In genomic region chr10:91001421-91001820, GRCm38 (mm10) we compare ENCODE assay signal across 8 mouse cellular contexts.
DNase-seq lines count a peak whose midpoint lies in the region; ATAC-seq lines count a peak whose summit lies in the region.

No protein-coding gene starts in this region.

- H3K9ac ChIP-seq in intestine, embryonic 16.5 days (ENCODE audit: low read depth, low read length): no peak overlapping the region

- peaks cover 19% of the 10 kb centered on the region for H3K36me3 ChIP-seq in heart, embryonic 10.5 days
- H3K36me3 ChIP-seq in intestine, embryonic 16.5 days (ENCODE audit: control insufficient read depth, insufficient read depth, low read length): no peaks in the 10 kb centered on the region

- no peak overlapping the region for H3K27ac ChIP-seq in heart, embryonic 10.5 days
- no peak overlapping the region for H3K27ac ChIP-seq in intestine, embryonic 16.5 days (ENCODE audit: low read length)

- H3K27me3 ChIP-seq in heart, embryonic 10.5 days (ENCODE audit: insufficient read depth, poor library complexity, severe bottlenecking): no peaks in the 10 kb centered on the region
- H3K27me3 ChIP-seq in intestine, embryonic 16.5 days (replicated peaks; ENCODE audit: control insufficient read depth, insufficient read depth, low read length): no peaks in the 10 kb centered on the region

- H3K4me1 ChIP-seq in heart, embryonic 10.5 days: no peaks in the 10 kb centered on the region
- no peaks in the 10 kb centered on the region for H3K4me1 ChIP-seq in intestine, embryonic 16.5 days (ENCODE audit: control insufficient read depth, insufficient read depth, low read length)

- ATAC-seq in intestine, embryonic 16.5 days: no peak

- no peaks in the 10 kb centered on the region for H3K9me3 ChIP-seq in heart, embryonic 10.5 days
- H3K9me3 ChIP-seq in intestine, embryonic 16.5 days (ENCODE audit: control insufficient read depth, low read length): no peaks in the 10 kb centered on the region

- no peak overlapping the region for H3K4me3 ChIP-seq in heart, embryonic 10.5 days
- H3K4me3 ChIP-seq in intestine, embryonic 16.5 days (ENCODE audit: low read length): no peak overlapping the region

- WGBS in heart, embryonic 10.5 days: 86% methylated on average over 13 of the region's 13 CpGs
- 75% methylated on average over 13 of the region's 13 CpGs for WGBS in intestine, embryonic 16.5 days

- H3K4me2 ChIP-seq in intestine, embryonic 16.5 days (ENCODE audit: low read depth, low read length): no peak overlapping the region

- DNase-seq in heart, adult 11 months: peak; percentile 97
- DNase-seq in heart, embryonic 10.5 days (ENCODE audit: low spot score): no peak
- DNase-seq in MN1 (ENCODE audit: low spot score): peak; percentile 67
- DNase-seq in brain, adult 2 months (ENCODE audit: low read depth, low spot score): peak; percentile 61
- DNase-seq in layer of hippocampus, adult 18-20 months (ENCODE audit: low spot score in 2 of 2): peak; percentile 44 to 74
- DNase-seq in testis, postnatal 14 days (ENCODE audit: low spot score): no peak
- no peak for DNase-seq in spleen, adult 18-20 months

Comparison
In these comparisons a context has a peak if more than half of its experiments do, and no peak if none do; other contexts are left out.
1. DNase-seq: peak in heart, adult 11 months (single experiment), MN1 (single experiment), brain, adult 2 months (single experiment) and layer of hippocampus, adult 18-20 months (2 of 2); none in heart, embryonic 10.5 days (single experiment), testis, postnatal 14 days (single experiment) and spleen, adult 18-20 months (0 of 2).